Mouse (Mus musculus): ENCODE results near the gene Polr2c. TPM values are rescaled to one million over a fixed set of nuclear protein-coding genes. Genes with fewer than 3 reads are reported as not detected.

Gene Polr2c
- total RNA-seq, 1 experiment from 2014 or later = 54.9 TPM

GRCm38 (mm10) chr8:94871108-94871894, 14.1 kb downstream of the Polr2c start:
- no peak; a peak in 1 of 4 replicates for ATAC-seq (replicated peaks in 1 of 2; ENCODE audit: insufficient read depth in 1 of 2, low FRiP score in 2 of 2, low TSS enrichment in 1 of 2, low read depth in 1 of 2, poor library complexity in 2 of 2, severe bottlenecking in 2 of 2)

DNA sequence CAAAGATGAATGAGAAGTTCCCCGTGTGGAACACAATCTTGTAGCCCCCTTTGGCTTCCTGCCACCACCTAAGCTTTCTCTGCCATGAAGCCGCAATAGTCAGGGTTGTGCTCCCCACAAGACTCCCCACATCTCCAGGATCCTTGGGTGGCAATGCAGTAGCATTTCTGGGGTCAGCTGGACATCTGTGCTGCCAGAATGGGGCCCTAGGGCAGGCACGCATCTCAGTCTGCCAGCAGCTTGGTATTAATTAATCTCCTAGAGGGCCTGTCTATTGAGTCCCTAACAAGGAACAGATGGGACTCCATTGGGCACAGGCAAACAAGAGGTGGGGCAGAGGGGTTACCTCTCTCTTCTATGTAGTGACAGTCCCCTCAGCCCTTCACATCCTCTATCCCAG, 14.9 kb downstream of the Polr2c start:
- no peak for ATAC-seq (replicated peaks in 1 of 2; ENCODE audit: insufficient read depth in 1 of 2, low FRiP score in 2 of 2, low TSS enrichment in 1 of 2, low read depth in 1 of 2, poor library complexity in 2 of 2, severe bottlenecking in 2 of 2)

- ATAC-seq (replicated peaks in 1 of 2; ENCODE audit: insufficient read depth in 1 of 2, low FRiP score in 2 of 2, low TSS enrichment in 1 of 2, low read depth in 1 of 2, poor library complexity in 2 of 2, severe bottlenecking in 2 of 2) = no peak
Observed at GRCm38 (mm10) chr8:94872576-94872975, 15.3 kb downstream of the Polr2c start.

GRCm38 (mm10) chr8:94874358-94874757, 17.1 kb downstream of the Polr2c start:
- peak; percentile 40 to 44; a peak in 3 of 4 replicates for ATAC-seq (replicated peaks in 1 of 2; ENCODE audit: insufficient read depth in 1 of 2, low FRiP score in 2 of 2, low TSS enrichment in 1 of 2, low read depth in 1 of 2, poor library complexity in 2 of 2, severe bottlenecking in 2 of 2)

- ATAC-seq (replicated peaks in 1 of 2; ENCODE audit: insufficient read depth in 1 of 2, low FRiP score in 2 of 2, low TSS enrichment in 1 of 2, low read depth in 1 of 2, poor library complexity in 2 of 2, severe bottlenecking in 2 of 2) = no peak
Observed at GRCm38 (mm10) chr8:94875096-94875870, 18.0 kb downstream of the Polr2c start.

GRCm38 (mm10) chr8:94875871-94876150, 18.6 kb downstream of the Polr2c start:
- no peak for ATAC-seq (replicated peaks in 1 of 2; ENCODE audit: insufficient read depth in 1 of 2, low FRiP score in 2 of 2, low TSS enrichment in 1 of 2, low read depth in 1 of 2, poor library complexity in 2 of 2, severe bottlenecking in 2 of 2)

DNA sequence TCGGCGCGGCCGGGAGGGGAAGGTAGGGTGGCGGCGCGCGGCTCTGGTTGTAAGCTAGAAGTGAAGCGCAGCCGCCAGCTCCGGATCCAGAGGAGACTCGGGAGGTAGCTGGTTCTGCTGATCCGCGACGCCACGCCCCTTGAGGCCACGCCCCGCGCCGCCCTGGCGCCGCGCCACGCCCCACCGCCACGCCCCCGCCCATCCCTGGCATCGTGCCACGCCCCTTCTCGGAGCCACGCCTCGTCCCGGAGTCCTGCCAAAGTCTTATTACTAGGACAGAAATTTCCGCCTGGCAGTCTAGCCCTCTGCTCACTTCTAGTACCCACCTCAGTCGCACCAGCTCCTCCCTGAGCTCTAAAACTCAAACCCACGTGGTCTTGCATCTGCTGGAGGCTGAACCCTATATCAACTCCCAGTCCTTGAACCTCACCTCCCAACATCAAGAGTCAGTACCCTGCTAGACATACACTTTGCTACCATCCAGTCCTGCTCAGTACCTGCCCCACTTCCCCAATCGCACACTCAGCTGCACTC, 19.0 kb downstream of the Polr2c start, which contains the start of gene Dok4:
Dok4 (minus strand) TSS at position 134 of the 534 bp plus-strand sequence.
- ATAC-seq (replicated peaks in 1 of 2; ENCODE audit: insufficient read depth in 1 of 2, low FRiP score in 2 of 2, low TSS enrichment in 1 of 2, low read depth in 1 of 2, poor library complexity in 2 of 2, severe bottlenecking in 2 of 2) = peak; percentile 39 to 70

DNA sequence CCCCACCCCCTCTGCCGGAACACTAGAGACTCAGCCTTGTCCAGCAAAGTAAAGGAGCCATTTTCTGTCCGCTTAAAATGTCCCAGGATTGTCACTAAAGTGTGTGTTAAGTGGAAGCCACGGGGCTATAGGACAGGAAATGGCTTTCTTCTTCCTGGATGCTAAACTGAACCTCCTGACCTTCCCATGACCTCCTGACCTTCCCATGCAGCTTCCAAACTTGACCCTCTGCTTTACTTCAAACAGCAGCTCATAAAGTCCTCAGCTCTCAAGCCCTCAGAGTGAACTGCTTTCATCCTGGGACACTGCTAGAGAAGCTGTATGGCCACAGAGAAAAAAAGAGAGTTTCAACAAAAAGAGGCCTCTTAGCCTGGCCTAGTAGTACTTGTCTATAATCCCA, 19.6 kb downstream of the Polr2c start:
- no peak for ATAC-seq (replicated peaks in 1 of 2; ENCODE audit: insufficient read depth in 1 of 2, low FRiP score in 2 of 2, low TSS enrichment in 1 of 2, low read depth in 1 of 2, poor library complexity in 2 of 2, severe bottlenecking in 2 of 2)

DNA sequence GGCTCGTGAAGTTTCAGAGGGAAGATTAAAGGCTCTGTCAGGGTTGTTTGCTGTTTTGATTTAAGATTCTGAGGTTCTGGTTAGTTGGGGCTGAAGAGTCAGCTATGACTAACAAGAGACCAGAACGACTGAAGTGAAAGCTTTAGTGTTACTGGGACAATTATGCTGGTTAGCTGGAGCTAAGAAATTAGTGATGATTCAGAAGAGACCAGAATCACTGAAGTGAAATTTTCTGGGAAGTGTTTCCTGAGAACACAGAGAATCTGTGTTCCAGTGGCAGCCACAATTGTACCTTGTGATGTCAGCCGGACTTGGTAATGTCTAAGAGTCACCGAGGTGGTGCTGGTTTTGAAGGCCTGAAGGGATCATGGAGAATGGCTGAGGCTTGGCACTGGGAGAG, 23.5 kb downstream of the Polr2c start:
- no peak for ATAC-seq (replicated peaks in 1 of 2; ENCODE audit: insufficient read depth in 1 of 2, low FRiP score in 2 of 2, low TSS enrichment in 1 of 2, low read depth in 1 of 2, poor library complexity in 2 of 2, severe bottlenecking in 2 of 2)

DNA sequence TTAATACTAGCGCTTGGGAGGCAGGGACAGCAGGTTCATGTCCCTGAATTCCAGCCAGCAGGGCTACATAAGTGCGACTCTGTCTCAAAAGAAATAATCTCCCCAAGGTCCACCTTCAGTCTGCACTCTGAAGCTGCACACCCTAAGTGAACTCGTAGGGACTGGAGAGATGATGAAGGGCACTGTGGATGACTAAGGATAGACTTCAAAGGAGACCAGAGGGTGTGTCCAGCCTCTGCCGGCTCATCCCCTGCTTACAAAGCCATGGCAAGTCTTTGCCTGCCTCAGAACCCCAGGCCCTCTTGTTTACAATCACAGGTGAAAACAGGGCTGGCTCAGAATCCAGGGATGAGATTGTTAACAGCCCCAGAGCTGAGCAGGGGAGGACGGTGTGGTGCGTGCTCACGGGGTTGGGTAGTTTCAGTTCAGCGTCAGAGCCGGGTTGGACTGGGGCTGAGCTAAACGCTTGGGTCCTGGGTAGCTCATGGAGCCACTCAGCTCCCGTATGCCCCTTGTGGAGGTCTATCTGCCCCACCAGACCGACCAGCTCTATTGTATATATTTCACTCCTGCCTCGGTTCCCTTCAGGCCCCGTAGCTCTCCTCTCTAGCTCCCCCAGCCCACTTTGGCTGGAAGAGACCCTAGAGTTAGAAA, 31.3 kb downstream of the Polr2c start:
- peak; percentile 49 to 84 for ATAC-seq (replicated peaks in 1 of 2; ENCODE audit: insufficient read depth in 1 of 2, low FRiP score in 2 of 2, low TSS enrichment in 1 of 2, low read depth in 1 of 2, poor library complexity in 2 of 2, severe bottlenecking in 2 of 2)

DNA sequence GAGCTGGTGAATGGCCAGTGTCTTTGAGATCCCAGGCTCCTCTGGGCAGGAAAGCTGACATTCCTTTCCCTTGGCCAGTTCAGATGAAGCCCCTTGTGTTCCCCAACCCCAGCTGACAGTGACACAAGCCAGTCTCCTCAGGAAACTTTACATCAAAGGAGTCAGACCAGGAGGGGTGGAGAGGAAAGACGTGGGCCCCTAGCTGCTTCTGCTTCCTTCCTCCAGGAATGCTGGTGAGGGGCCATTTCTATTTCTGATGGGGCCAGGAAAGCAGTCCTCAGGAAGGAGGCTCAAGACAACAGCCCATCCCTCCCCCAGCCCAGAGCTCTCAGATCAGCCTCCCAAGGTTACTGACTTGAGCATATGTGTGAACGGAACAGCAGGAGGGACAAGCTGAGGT, 35.7 kb downstream of the Polr2c start:
- ATAC-seq (replicated peaks in 1 of 2; ENCODE audit: insufficient read depth in 1 of 2, low FRiP score in 2 of 2, low TSS enrichment in 1 of 2, low read depth in 1 of 2, poor library complexity in 2 of 2, severe bottlenecking in 2 of 2) = no peak

- peak; percentile 37 to 70; a peak in 2 of 4 replicates for ATAC-seq (replicated peaks in 1 of 2; ENCODE audit: insufficient read depth in 1 of 2, low FRiP score in 2 of 2, low TSS enrichment in 1 of 2, low read depth in 1 of 2, poor library complexity in 2 of 2, severe bottlenecking in 2 of 2)
Observed at GRCm38 (mm10) chr8:94899262-94899661, 42.0 kb downstream of the Polr2c start.

DNA sequence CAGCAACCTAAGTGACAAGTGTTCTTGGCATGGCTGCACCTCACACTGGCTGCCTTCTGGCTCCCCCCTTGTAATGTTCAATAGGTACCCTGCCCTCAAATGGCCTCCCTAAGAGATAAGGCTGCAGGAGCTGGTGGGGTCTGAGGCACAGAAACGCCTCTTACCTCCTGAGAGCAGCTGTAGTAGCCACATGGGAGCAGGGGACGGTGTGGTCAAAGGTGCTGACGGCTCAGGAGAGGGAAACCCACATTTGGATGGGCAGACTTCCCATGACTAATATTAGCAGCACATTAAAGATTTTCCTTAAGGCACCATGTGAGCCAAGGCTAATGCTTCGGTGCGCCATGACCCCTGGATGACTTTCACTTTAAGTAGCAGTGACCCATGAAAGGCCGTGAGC, 43.4 kb downstream of the Polr2c start:
- ATAC-seq (replicated peaks in 1 of 2; ENCODE audit: insufficient read depth in 1 of 2, low FRiP score in 2 of 2, low TSS enrichment in 1 of 2, low read depth in 1 of 2, poor library complexity in 2 of 2, severe bottlenecking in 2 of 2) = no peak

DNA sequence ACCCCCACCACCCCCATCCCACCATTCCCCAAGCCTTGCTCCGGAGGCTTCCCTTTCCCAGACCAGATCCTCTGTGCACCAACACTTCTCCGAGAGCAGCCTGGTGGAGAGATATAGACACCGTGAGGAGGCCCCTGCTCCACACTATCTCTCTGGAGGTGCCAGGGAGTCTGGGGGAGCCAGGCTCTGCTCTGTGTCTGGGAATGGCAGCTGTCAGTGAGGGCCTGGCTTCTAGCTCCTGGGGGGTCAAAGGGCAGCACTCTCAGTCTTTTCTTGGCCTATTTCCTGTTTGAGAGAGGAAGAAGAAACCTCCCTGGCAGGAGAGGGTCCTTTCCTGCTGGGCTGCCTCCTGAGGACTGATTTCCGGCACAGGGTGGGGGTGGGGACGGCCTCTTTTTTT, 43.8 kb downstream of the Polr2c start:
- ATAC-seq (replicated peaks in 1 of 2; ENCODE audit: insufficient read depth in 1 of 2, low FRiP score in 2 of 2, low TSS enrichment in 1 of 2, low read depth in 1 of 2, poor library complexity in 2 of 2, severe bottlenecking in 2 of 2) = no peak

GRCm38 (mm10) chr8:94903709-94904108, 46.5 kb downstream of the Polr2c start:
- no peak for ATAC-seq (replicated peaks in 1 of 2; ENCODE audit: insufficient read depth in 1 of 2, low FRiP score in 2 of 2, low TSS enrichment in 1 of 2, low read depth in 1 of 2, poor library complexity in 2 of 2, severe bottlenecking in 2 of 2)

- no peak for ATAC-seq (replicated peaks in 1 of 2; ENCODE audit: insufficient read depth in 1 of 2, low FRiP score in 2 of 2, low TSS enrichment in 1 of 2, low read depth in 1 of 2, poor library complexity in 2 of 2, severe bottlenecking in 2 of 2)
Observed at GRCm38 (mm10) chr8:94904450-94905175, 47.4 kb downstream of the Polr2c start.

DNA sequence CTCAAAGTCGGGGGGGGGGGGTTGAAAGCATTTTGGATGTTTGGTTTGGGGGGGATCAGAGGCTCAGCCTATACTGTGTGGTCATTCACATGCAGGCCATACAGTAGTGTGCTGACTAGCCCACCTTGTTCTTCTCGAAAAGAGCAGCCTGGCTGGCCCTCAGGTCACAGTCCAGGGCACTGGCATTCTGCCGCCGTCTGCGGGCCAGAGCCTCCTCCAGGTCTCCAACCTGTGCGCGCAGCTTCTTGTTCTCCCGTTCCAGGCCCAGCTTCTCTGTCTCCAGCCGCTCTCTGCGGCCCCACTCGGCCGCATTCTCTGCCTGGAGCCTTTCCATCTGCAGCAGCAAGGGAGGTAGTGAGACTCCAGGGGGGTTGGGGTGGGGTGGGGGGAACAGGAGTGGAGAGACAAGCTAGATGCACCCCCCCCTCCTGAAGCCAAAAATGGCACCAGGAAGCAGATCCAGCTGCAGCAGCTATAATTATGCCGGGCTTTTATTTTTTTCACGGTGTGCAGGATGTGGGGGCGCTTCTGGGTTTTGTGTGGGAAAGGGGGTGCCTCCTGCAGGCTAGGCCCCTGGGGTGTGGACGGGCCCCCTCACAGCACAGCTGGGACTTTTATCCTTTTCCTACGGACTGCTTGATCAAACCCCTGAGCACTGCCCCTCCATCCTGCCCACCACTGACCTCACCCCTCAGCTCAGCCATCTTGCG, 50.5 kb downstream of the Polr2c start:
- no peak for ATAC-seq (replicated peaks in 1 of 2; ENCODE audit: insufficient read depth in 1 of 2, low FRiP score in 2 of 2, low TSS enrichment in 1 of 2, low read depth in 1 of 2, poor library complexity in 2 of 2, severe bottlenecking in 2 of 2)
